Mouse (Mus musculus) lung, adult 2 months (tissue): ENCODE results near the gene Atp7a.

Experiments used
- CTCF ChIP-seq: fragments of 200-500 bp; IDR thresholded peaks from 2 replicates; pipeline ENCODE4 v1.5.1; 2011; ENCODE audit warnings: mild to moderate bottlenecking, low read length, control low read depth; ENCODE audit not compliant: insufficient read depth
- POLR2A ChIP-seq: fragments of 200-500 bp; IDR thresholded peaks from 2 replicates; pipeline ENCODE4 v1.6.1; 2011; ENCODE audit warnings: low read depth, mild to moderate bottlenecking, control low read depth, low read length, borderline replicate concordance; ENCODE audit errors: extremely low read depth

DNA sequence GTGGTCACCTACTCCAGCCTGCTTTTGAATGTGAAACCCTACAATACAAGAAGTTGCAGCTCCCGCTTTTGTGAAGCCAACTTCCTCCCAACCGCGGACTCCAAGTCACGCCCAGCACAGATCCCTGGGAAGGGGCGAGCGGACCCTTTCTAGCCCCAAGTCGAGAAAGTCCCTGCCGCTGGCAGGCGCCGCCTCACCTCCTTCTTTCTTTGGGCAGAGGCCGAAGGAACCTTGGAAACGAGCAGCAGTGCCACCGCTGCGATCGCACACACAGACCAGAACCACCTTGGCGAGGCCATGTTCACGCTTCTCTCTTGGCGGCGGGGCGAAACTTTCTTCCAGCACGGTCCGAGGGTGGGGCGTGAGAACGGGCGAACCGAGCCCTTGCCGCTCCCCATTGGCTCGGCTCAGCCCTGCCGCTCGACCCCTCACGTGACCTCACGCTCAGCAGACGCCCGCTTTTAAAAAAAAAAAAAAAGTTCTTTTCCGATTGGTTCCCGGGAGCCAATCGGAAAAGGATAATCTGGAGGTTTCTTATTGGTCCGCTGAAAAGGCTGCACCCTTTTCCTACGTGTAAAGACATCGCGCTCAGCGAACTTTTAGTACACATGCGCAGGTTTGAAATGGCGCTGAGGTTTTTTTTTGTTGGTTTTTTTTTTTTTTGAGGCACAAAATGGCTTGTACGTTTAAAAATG is 15.5 kb upstream of the Atp7a start, which contains the start of gene Magt1:
- TF ChIP-seq CTCF, result no peak
- peak; percentile 80; the same call in 1 of the 2 replicates for TF ChIP-seq POLR2A
